Mouse (Mus musculus) limb, embryonic 12.5 days (tissue): ENCODE measurements around the gene Jsrp1. TPM values are rescaled to one million over a fixed set of nuclear protein-coding genes. Genes with fewer than 3 reads are reported as not detected.
A peak's percentile ranks its signal among the peaks of the same experiment; 100 is the strongest.
"Not testable (repeated sequence)": the region's sequence is repeated elsewhere in the genome, so short reads cannot be mapped to it uniquely, and the experiment has no call there.

Experiments
- ATAC-seq: fragments of 200-750 bp; cut with Nextera tagmentation; 2 replicates; pipeline ENCODE4 v1.8.0; 2017; ENCODE audit warnings: low read depth, moderate TSS enrichment; ENCODE audit not compliant: insufficient number of reproducible peaks, insufficient read depth, low FRiP score, low TSS enrichment
- H3K27ac ChIP-seq: fragments of 300-500 bp; sonication (generic); 2 replicates; pipeline ENCODE4 v1.5.1; 2016; ENCODE audit warnings: mild to moderate bottlenecking, moderate library complexity
- H3K27me3 ChIP-seq: fragments of 300-500 bp; sonication (generic); 2 replicates; pipeline ENCODE4 v1.6.1; 2016; ENCODE audit warnings: mild to moderate bottlenecking, moderate library complexity
- H3K36me3 ChIP-seq: fragments of 300-500 bp; sonication (generic); 2 replicates; pipeline ENCODE4 v1.6.1; 2016; ENCODE audit warnings: mild to moderate bottlenecking, moderate library complexity
- H3K4me1 ChIP-seq: fragments of 300-500 bp; sonication (generic); replicated peaks from 2 replicates; pipeline ENCODE4 v1.6.1; 2016
- H3K4me2 ChIP-seq: fragments of 300-500 bp; sonication (generic); 2 replicates; pipeline ENCODE4 v1.6.1; 2016; ENCODE audit warnings: mild to moderate bottlenecking, moderate library complexity
- H3K4me3 ChIP-seq: fragments of 300-500 bp; sonication (generic); replicated peaks from 2 replicates; pipeline ENCODE4 v1.5.1; 2016; ENCODE audit warnings: mild to moderate bottlenecking
- H3K9ac ChIP-seq: fragments of 300-500 bp; sonication (generic); replicated peaks from 2 replicates; pipeline ENCODE4 v1.6.1; 2016; ENCODE audit warnings: mild to moderate bottlenecking, moderate library complexity
- H3K9me3 ChIP-seq: fragments of 300-500 bp; sonication (generic); 2 replicates; pipeline ENCODE4 v1.6.1; 2016; ENCODE audit warnings: mild to moderate bottlenecking, moderate library complexity
- WGBS: fragments of 180-500 bp; shearing (Covaris S2); methylation state at CpG from one replicate; pipeline ENCODE4 v1.1.7; 2016; 5-methylcytosine and 5-hydroxymethylcytosine counted together
- polyA plus RNA-seq: library from polyadenylated mRNA; unstranded; fragments of >200 nt; fragmentation: Nextera tagmentation; extraction: Ambion mirVana; gene quantifications from 2 replicates; pipeline ENCODE4 v1.2.1, GENCODE M21; 2016

The Jsrp1 gene
- polyA plus RNA-seq, 1 experiment from 2014 or later, result 1.7 TPM

- Histone ChIP-seq H3K9ac (no peak overlapping the region), H3K27ac (no peak overlapping the region), H3K4me2 (no peak overlapping the region), H3K36me3 (peaks cover 4% of the 10 kb centered on the region; the same call in 1 of the 2 replicates), H3K4me1 (peaks cover 9% of the 10 kb centered on the region), H3K4me3 (no peak overlapping the region), H3K9me3 (no peaks in the 10 kb centered on the region), H3K27me3 (no peaks in the 10 kb centered on the region)
- 79% methylated on average over 1 of the region's 1 CpGs for WGBS
- ATAC-seq, result no peak
These were observed 10.0 kb upstream of the Jsrp1 start for GRCm38 (mm10) chr10:80823316-80823715.

- Histone ChIP-seq H3K9me3 (no peaks in the 10 kb centered on the region), H3K4me1 (peaks cover 2% of the 10 kb centered on the region), H3K36me3 (no peaks in the 10 kb centered on the region), H3K9ac (no peak overlapping the region), H3K27me3 (no peaks in the 10 kb centered on the region), H3K27ac (no peak overlapping the region), H3K4me3 (no peak overlapping the region), H3K4me2 (no peak overlapping the region)
- no peak for ATAC-seq
- 89% methylated on average over 5 of the region's 5 CpGs for WGBS
These were observed 9.2 kb upstream of the Jsrp1 start for GRCm38 (mm10) chr10:80822528-80822927.

GRCm38 (mm10) chr10:80821991-80822390 lies 8.7 kb upstream of the Jsrp1 start:
- H3K27me3 ChIP-seq, result no peaks in the 10 kb centered on the region
- no peaks in the 10 kb centered on the region for H3K36me3 ChIP-seq
- H3K27ac ChIP-seq, result no peak overlapping the region
- no peak overlapping the region for H3K4me3 ChIP-seq
- WGBS, result 45% methylated on average over 2 of the region's 2 CpGs
- no peak for ATAC-seq
- no peaks in the 10 kb centered on the region for H3K9me3 ChIP-seq
- H3K4me2 ChIP-seq, result no peak overlapping the region
- no peak overlapping the region for H3K9ac ChIP-seq
- no peaks in the 10 kb centered on the region for H3K4me1 ChIP-seq

- H3K9me3 ChIP-seq, result no peaks in the 10 kb centered on the region
- H3K4me2 ChIP-seq, result no peak overlapping the region
- H3K4me3 ChIP-seq, result no peak overlapping the region
- no peaks in the 10 kb centered on the region for H3K36me3 ChIP-seq
- H3K27ac ChIP-seq, result no peak overlapping the region
- ATAC-seq, result no peak
- WGBS, result 50% methylated on average over 3 of the region's 3 CpGs
- no peaks in the 10 kb centered on the region for H3K27me3 ChIP-seq
- H3K4me1 ChIP-seq, result no peaks in the 10 kb centered on the region
- H3K9ac ChIP-seq, result no peak overlapping the region
These were observed 6.1 kb upstream of the Jsrp1 start for GRCm38 (mm10) chr10:80819406-80819805.

- H3K9ac ChIP-seq, result no peak overlapping the region
- no peak overlapping the region for H3K4me2 ChIP-seq
- H3K9me3 ChIP-seq, result no peaks in the 10 kb centered on the region
- H3K36me3 ChIP-seq, result no peaks in the 10 kb centered on the region
- no peak overlapping the region for H3K4me3 ChIP-seq
- no peak for ATAC-seq
- no peaks in the 10 kb centered on the region for H3K27me3 ChIP-seq
- H3K27ac ChIP-seq, result no peak overlapping the region
- no peaks in the 10 kb centered on the region for H3K4me1 ChIP-seq
- 53% methylated on average over 6 of the region's 6 CpGs for WGBS
These were observed 5.4 kb upstream of the Jsrp1 start for GRCm38 (mm10) chr10:80818599-80819281.

- 83% methylated on average over 7 of the region's 7 CpGs for WGBS
- not testable (repeated sequence) for H3K9ac ChIP-seq, H3K27ac ChIP-seq, H3K4me3 ChIP-seq, H3K36me3 ChIP-seq, H3K4me2 ChIP-seq, H3K4me1 ChIP-seq, H3K9me3 ChIP-seq, ATAC-seq, H3K27me3 ChIP-seq
These were observed 4.7 kb upstream of the Jsrp1 start for GRCm38 (mm10) chr10:80817955-80818354.

- H3K4me3 ChIP-seq, result no peak overlapping the region
- H3K9me3 ChIP-seq, result no peaks in the 10 kb centered on the region
- 73% methylated on average over 2 of the region's 2 CpGs for WGBS
- no peak for ATAC-seq
- H3K9ac ChIP-seq, result no peak overlapping the region
- H3K36me3 ChIP-seq, result no peaks in the 10 kb centered on the region
- H3K4me1 ChIP-seq, result no peaks in the 10 kb centered on the region
- no peak overlapping the region for H3K27ac ChIP-seq
- peaks cover 6% of the 10 kb centered on the region; the same call in 1 of the 2 replicates for H3K27me3 ChIP-seq
- H3K4me2 ChIP-seq, result no peak overlapping the region
These were observed 3.9 kb upstream of the Jsrp1 start for GRCm38 (mm10) chr10:80817164-80817563.

- not testable (repeated sequence) for ATAC-seq, H3K9ac ChIP-seq, H3K4me1 ChIP-seq, H3K4me3 ChIP-seq, H3K36me3 ChIP-seq, H3K27ac ChIP-seq, H3K4me2 ChIP-seq, H3K9me3 ChIP-seq
- 79% methylated on average over 3 of the region's 3 CpGs for WGBS
- H3K27me3 ChIP-seq, result peaks cover 13% of the 10 kb centered on the region
These were observed 3.0 kb upstream of the Jsrp1 start for GRCm38 (mm10) chr10:80816303-80816702.

- peaks cover 28% of the 10 kb centered on the region for H3K27me3 ChIP-seq
- 74% methylated on average over 7 of the region's 7 CpGs for WGBS
These were observed 1.5 kb upstream of the Jsrp1 start for GRCm38 (mm10) chr10:80814800-80815199.

GRCm38 (mm10) chr10:80812391-80813041 lies 782 bp downstream of the Jsrp1 start:
- 55% methylated on average over 5 of the region's 5 CpGs for WGBS
- Histone ChIP-seq H3K27me3 (peaks cover 50% of the 10 kb centered on the region), H3K9ac (no peak overlapping the region), H3K4me1 (peaks cover 25% of the 10 kb centered on the region), H3K36me3 (no peaks in the 10 kb centered on the region), H3K4me2 (no peak overlapping the region), H3K4me3 (no peak overlapping the region), H3K9me3 (no peaks in the 10 kb centered on the region), H3K27ac (no peak overlapping the region)
- no peak for ATAC-seq

More at GRCm38 (mm10) chr10:80814800-80815199, 1.5 kb upstream of the Jsrp1 start:
- Histone ChIP-seq H3K4me1 (peaks cover 6% of the 10 kb centered on the region; the same call in 1 of the 2 replicates), H3K36me3 (no peaks in the 10 kb centered on the region), H3K27ac (no peak overlapping the region), H3K4me2 (no peak overlapping the region), H3K9me3 (no peaks in the 10 kb centered on the region), H3K9ac (no peak overlapping the region), H3K4me3 (no peak overlapping the region)
- no peak for ATAC-seq

GRCm38 (mm10) chr10:80810084-80810483 lies 3.2 kb downstream of the Jsrp1 start:
- peaks cover 43% of the 10 kb centered on the region for H3K4me1 ChIP-seq
- no peaks in the 10 kb centered on the region for H3K9me3 ChIP-seq
- peak overlapping the region; percentile 17; the same call in 1 of the 2 replicates for H3K4me3 ChIP-seq
- no peak overlapping the region for H3K27ac ChIP-seq
- H3K4me2 ChIP-seq, result peak overlapping the region; percentile 28
- no peak for ATAC-seq
- H3K36me3 ChIP-seq, result peaks cover 7% of the 10 kb centered on the region
- peak overlapping the region; percentile 47; the same call in 1 of the 2 replicates for H3K9ac ChIP-seq
- WGBS, result 2% methylated on average over 18 of the region's 20 CpGs
- H3K27me3 ChIP-seq, result peaks cover 65% of the 10 kb centered on the region
